Mouse (Mus musculus) hindbrain, embryonic 14.5 days (tissue): ENCODE results near the gene Dis3l2. TPM values are rescaled to one million over a fixed set of nuclear protein-coding genes. Genes with fewer than 3 reads are reported as not detected.
A peak's percentile ranks its signal among the peaks of the same experiment; 100 is the strongest.

ENCODE experiments used
- ATAC-seq: fragments of 200-750 bp; cut with Nextera tagmentation; 2 replicates; pipeline ENCODE4 v1.8.0; 2017; ENCODE audit warnings: moderate number of reproducible peaks, mild to moderate bottlenecking, moderate TSS enrichment, moderate library complexity; ENCODE audit not compliant: low FRiP score
- DNase-seq: peaks from one replicate; pipeline ENCODE4 v3.0.0-alpha.2; 2015; ENCODE audit warnings: low spot score
- H3K27ac ChIP-seq: fragments of 300-500 bp; sonication (generic); 2 replicates; pipeline ENCODE4 v1.5.1; 2014; ENCODE audit warnings: mild to moderate bottlenecking, moderate library complexity
- H3K27me3 ChIP-seq: fragments of 300-500 bp; sonication (generic); 2 replicates; pipeline ENCODE4 v1.6.1; 2014; ENCODE audit warnings: mild to moderate bottlenecking, low read length, mixed read lengths; ENCODE audit not compliant: control insufficient read depth, insufficient read depth
- H3K36me3 ChIP-seq: fragments of 300-500 bp; sonication (generic); replicated peaks from 2 replicates; pipeline ENCODE4 v1.6.1; 2014; ENCODE audit not compliant: control insufficient read depth, insufficient read depth
- H3K4me1 ChIP-seq: fragments of 300-500 bp; sonication (generic); replicated peaks from 2 replicates; pipeline ENCODE4 v1.6.1; 2014; ENCODE audit warnings: antibody characterized with exemption, low read length, mixed read lengths; ENCODE audit not compliant: control insufficient read depth, insufficient read depth
- H3K4me2 ChIP-seq: fragments of 300-500 bp; sonication (generic); replicated peaks from 2 replicates; pipeline ENCODE4 v1.6.1; 2014; ENCODE audit warnings: mild to moderate bottlenecking, moderate library complexity
- H3K4me3 ChIP-seq: fragments of 300-500 bp; sonication (generic); replicated peaks from 2 replicates; pipeline ENCODE4 v1.5.1; 2014; ENCODE audit warnings: mild to moderate bottlenecking, low read length
- H3K9ac ChIP-seq: fragments of 300-500 bp; sonication (generic); 2 replicates; pipeline ENCODE4 v1.6.1; 2014
- H3K9me3 ChIP-seq: fragments of 300-500 bp; sonication (generic); 2 replicates; pipeline ENCODE4 v1.6.1; 2016; ENCODE audit warnings: low read length; ENCODE audit not compliant: control insufficient read depth
- WGBS: fragments of 180-500 bp; shearing (Covaris S2); extraction: QIAGEN DNeasy Blood & Tissue Kit; methylation state at CpG from one replicate; pipeline ENCODE4 v1.1.7; 2014; 5-methylcytosine and 5-hydroxymethylcytosine counted together
- polyA plus RNA-seq: library from polyadenylated mRNA; unstranded; fragments of >200 nt; fragmentation: Nextera tagmentation; extraction: Ambion mirVana; gene quantifications from 2 replicates; pipeline ENCODE4 v1.2.1, GENCODE M21; 2014

Dis3l2 gene
- polyA plus RNA-seq, 1 experiment from 2014 or later, result 38.9 TPM

DNA sequence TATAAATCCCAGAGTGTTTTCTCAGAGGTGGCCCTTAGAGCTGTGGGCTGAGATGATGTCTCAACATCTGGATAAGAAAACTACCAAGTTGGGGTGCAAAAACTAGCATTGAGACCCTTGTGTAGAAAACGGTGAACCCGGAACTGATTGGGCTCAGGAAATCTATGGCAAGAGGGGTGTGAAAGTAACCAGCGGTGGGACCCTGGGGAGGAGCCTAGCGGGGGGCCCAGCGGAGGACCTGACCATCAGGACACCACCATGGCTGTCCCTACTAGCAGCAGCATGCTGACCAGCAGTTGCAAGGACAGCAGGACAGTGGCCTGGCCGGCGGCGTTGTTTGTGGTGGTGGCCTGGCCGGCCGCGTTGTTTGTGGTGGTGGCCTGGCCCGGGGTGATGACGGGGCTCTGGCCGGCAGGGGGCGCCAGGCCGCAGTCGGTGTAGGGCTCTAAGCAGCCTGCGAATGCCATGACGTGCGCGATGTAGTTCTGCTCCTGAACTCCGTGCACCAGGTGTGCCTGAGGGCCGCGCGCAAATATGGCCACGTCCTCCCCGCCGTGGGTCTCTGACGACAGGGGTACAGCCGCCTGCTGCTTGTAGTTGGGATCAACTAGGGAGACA lies 394.9 kb downstream of the Dis3l2 start:
- DNase-seq, result peak; percentile 45
- Histone ChIP-seq H3K9me3 (no peaks in the 10 kb centered on the region), H3K4me1 (no peaks in the 10 kb centered on the region), H3K27ac (no peak overlapping the region), H3K9ac (no peak overlapping the region), H3K4me2 (0 out of 2 replicates have a peak overlapping the region, but pooled peaks have one; percentile 19), H3K36me3 (no peaks in the 10 kb centered on the region), H3K4me3 (no peak overlapping the region), H3K27me3 (0 out of 2 replicates have a peak, but pooled peaks cover 4% of the 10 kb centered on the region)
- 11% methylated on average over 29 of the region's 30 CpGs for WGBS
- peak; percentile 57; the same call in 1 of the 2 replicates for ATAC-seq

Other genes with a start within 250 kb of the Dis3l2 start
- gene Ptma, start 177.1 kb upstream of the Dis3l2 start, polyA plus RNA-seq, result 1,567 and 1,692 TPM in 2 replicates
- 96.6 and 112 TPM in 2 replicates for gene Pde6d, start 121.2 kb upstream of the Dis3l2 start, polyA plus RNA-seq
- gene Cops7b, start 120.9 kb upstream of the Dis3l2 start, polyA plus RNA-seq, result 50.5 and 55.3 TPM in 2 replicates
- gene Nppc, start 33.2 kb upstream of the Dis3l2 start, polyA plus RNA-seq, result 16.3 and 18.1 TPM in 2 replicates